Mouse (Mus musculus) G1E (cell line): Measurements from ENCODE around the gene Habp2. TPM values are rescaled to one million over a fixed set of nuclear protein-coding genes. Genes with fewer than 3 reads are reported as not detected.
"Not testable (repeated sequence)": the region's sequence is repeated elsewhere in the genome, so short reads cannot be mapped to it uniquely, and the experiment has no call there.

Experiments
- ATAC-seq: 2 replicates; pipeline ENCODE4 v1.8.0; 2016; ENCODE audit warnings: mild to moderate bottlenecking; ENCODE audit not compliant: insufficient number of reproducible peaks, poor library complexity, low FRiP score, severe bottlenecking; ENCODE audit errors: extremely low read depth
- DNase-seq: peaks from one replicate; pipeline ENCODE4 v3.0.0; 2012; ENCODE audit warnings: low spot score
- H3K27me3 ChIP-seq: 2 replicates; pipeline ENCODE4 v1.6.1; 2012; ENCODE audit warnings: mild to moderate bottlenecking, low read length, inconsistent platforms; ENCODE audit not compliant: insufficient read depth
- H3K36me3 ChIP-seq: replicated peaks from 2 replicates; pipeline ENCODE3; 2012; ENCODE audit warnings: mild to moderate bottlenecking, inconsistent platforms
- H3K4me1 ChIP-seq: 2 replicates; pipeline ENCODE4 v1.6.1; 2012; ENCODE audit warnings: low read depth, low read length, inconsistent platforms, mixed read lengths; ENCODE audit not compliant: insufficient read depth
- H3K4me3 ChIP-seq: 2 replicates; pipeline ENCODE4 v1.5.1; 2012; ENCODE audit warnings: low read depth, mild to moderate bottlenecking, inconsistent platforms, low read length, moderate library complexity, mixed read lengths
- H3K9me3 ChIP-seq: replicated peaks from 2 replicates; pipeline ENCODE4 v1.6.1; 2012; ENCODE audit warnings: inconsistent platforms
- CTCF ChIP-seq: IDR thresholded peaks from 2 replicates; pipeline ENCODE4 v1.5.1; 2012; ENCODE audit warnings: low read depth, low read length, inconsistent platforms, mixed read lengths
- GATA1 ChIP-seq: IDR thresholded peaks from 2 replicates; pipeline ENCODE4 v1.6.1; 2012; ENCODE audit warnings: borderline replicate concordance, low read length, inconsistent platforms, mixed read lengths
- GATA2 ChIP-seq: IDR thresholded peaks from 2 replicates; pipeline ENCODE4 v1.6.1; 2012; ENCODE audit warnings: low read depth, low read length, inconsistent platforms, borderline replicate concordance
- POLR2AphosphoS5 ChIP-seq: IDR thresholded peaks from 2 replicates; pipeline ENCODE4 v1.6.1; 2012; ENCODE audit warnings: low read depth, low read length, inconsistent platforms; ENCODE audit not compliant: insufficient replicate concordance
- TAL1 ChIP-seq: conservative IDR thresholded peaks from 2 replicates; pipeline ENCODE4 v1.6.1; 2012; ENCODE audit warnings: low read depth, low read length, inconsistent platforms, mixed read lengths
- polyA plus RNA-seq: library from polyadenylated mRNA; stranded (reverse); fragments of >175 nt; gene quantifications from 2 replicates; pipeline ENCODE4 v1.2.3, GENCODE M21; 2012
- total RNA-seq, 2 experiments: library from RNA; stranded (forward) in 1 of 2; stranded (reverse) in 1 of 2; fragments of 200-1000 nt in 1 of 2; fragments of >200 nt in 1 of 2; fragmentation: Nextera tagmentation in 1 of 2; gene quantifications; 2 replicates each; pipeline ENCODE4 v1.2.3; 2014 to 2017

Habp2 gene
- total and polyA plus RNA-seq, 3 experiments, result 0.11 TPM; not detected in 2

DNA sequence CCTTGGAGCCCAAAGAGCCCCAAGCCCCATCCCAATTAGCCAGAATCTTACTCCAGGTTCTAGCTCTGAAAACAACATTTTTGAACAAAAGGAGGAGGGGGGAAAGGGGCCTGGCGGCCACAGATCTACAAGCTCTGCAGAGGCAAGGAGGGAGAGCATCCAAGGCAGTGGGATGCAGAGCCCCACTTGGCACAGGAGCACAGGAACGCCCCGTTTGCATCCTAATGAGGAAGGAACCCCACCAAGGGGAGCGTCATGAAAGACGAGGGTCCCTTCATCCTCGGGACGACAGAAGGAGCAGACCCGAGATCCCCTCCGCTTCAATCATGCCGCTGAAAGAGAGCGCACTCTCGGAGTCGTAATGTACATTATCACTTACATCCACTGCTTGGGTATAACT, 59.8 kb downstream of the Habp2 start:
- H3K9me3 ChIP-seq, result no peaks in the 10 kb centered on the region
- no peak overlapping the region for H3K4me3 ChIP-seq
- peaks cover 25% of the 10 kb centered on the region for H3K27me3 ChIP-seq
- H3K36me3 ChIP-seq, result no peaks in the 10 kb centered on the region
- DNase-seq, result no peak
- no peak for ATAC-seq
- TF ChIP-seq TAL1 (no peak), POLR2AphosphoS5 (no peak), GATA1 (no peak), CTCF (no peak), GATA2 (no peak)
- H3K4me1 ChIP-seq, result no peaks in the 10 kb centered on the region; the same call in 1 of the 2 replicates

DNA sequence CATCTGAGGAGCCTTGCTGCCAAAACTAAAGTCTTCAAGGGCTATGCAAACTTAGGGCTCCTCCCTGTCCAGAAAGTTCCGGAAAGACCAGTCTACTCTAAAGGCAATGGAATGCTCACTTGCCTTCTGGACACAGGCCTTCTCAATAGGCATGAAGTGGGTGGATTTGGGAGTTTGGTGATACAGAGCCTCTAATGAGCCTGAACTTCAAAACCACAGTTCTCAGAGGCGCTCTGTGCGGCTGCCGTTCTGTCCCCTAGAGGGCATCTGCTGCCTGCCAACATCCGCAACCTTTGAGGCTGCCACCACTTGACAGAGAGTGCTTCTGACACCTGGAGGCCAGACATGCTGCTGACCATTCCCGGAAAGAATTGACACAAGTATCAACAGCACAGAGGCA, 62.4 kb downstream of the Habp2 start:
- DNase-seq (no peak), ATAC-seq (no peak)
- no peaks in the 10 kb centered on the region; the same call in 1 of the 2 replicates for H3K4me1 ChIP-seq
- peaks cover 22% of the 10 kb centered on the region for H3K27me3 ChIP-seq
- no peak for TF ChIP-seq TAL1
- TF ChIP-seq CTCF, result no peak
- TF ChIP-seq POLR2AphosphoS5, result no peak
- no peak for TF ChIP-seq GATA2
- TF ChIP-seq GATA1, result no peak
- no peak overlapping the region for H3K4me3 ChIP-seq
- H3K9me3 ChIP-seq, result peaks cover 4% of the 10 kb centered on the region; the same call in 1 of the 2 replicates
- H3K36me3 ChIP-seq, result no peaks in the 10 kb centered on the region

DNA sequence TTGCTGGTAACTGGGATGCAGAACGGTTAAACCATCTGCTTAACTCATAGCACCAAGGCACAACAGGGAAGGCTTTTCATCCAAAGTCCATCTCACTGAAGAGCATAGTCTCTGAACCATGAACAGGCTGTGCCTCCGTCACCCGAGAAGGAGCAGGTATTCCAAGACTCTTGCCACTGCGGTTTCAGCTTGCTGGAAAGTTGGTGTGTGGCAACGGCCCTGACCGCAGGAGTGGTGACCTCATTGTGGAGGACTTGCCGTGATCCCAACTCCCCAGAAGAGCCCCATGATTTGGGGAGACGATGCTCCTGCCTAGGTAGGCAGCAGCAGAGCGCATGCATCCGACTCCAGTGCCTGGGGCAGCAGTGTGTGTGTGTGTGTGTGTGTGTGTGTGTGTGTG, 66.8 kb downstream of the Habp2 start:
- ATAC-seq, result no peak
- Histone ChIP-seq H3K4me1 (peaks cover 9% of the 10 kb centered on the region), H3K9me3 (peaks cover 4% of the 10 kb centered on the region; the same call in 1 of the 2 replicates), H3K4me3 (no peak overlapping the region), H3K36me3 (no peaks in the 10 kb centered on the region), H3K27me3 (peaks cover 29% of the 10 kb centered on the region)
- DNase-seq, result no peak
- TF ChIP-seq GATA2, result no peak
- TF ChIP-seq TAL1, result no peak
- no peak for TF ChIP-seq GATA1
- no peak for TF ChIP-seq POLR2AphosphoS5
- no peak for TF ChIP-seq CTCF

GRCm38 (mm10) chr19:56355201-56355600, 68.3 kb downstream of the Habp2 start:
- Histone ChIP-seq H3K36me3 (no peaks in the 10 kb centered on the region), H3K9me3 (peaks cover 4% of the 10 kb centered on the region; the same call in 1 of the 2 replicates), H3K4me3 (no peak overlapping the region), H3K4me1 (peaks cover 9% of the 10 kb centered on the region), H3K27me3 (peaks cover 27% of the 10 kb centered on the region; the same call in 1 of the 2 replicates)
- DNase-seq (no peak), ATAC-seq (no peak)
- no peak for TF ChIP-seq CTCF
- no peak for TF ChIP-seq GATA1
- TF ChIP-seq POLR2AphosphoS5, result no peak
- no peak for TF ChIP-seq GATA2
- no peak for TF ChIP-seq TAL1

DNA sequence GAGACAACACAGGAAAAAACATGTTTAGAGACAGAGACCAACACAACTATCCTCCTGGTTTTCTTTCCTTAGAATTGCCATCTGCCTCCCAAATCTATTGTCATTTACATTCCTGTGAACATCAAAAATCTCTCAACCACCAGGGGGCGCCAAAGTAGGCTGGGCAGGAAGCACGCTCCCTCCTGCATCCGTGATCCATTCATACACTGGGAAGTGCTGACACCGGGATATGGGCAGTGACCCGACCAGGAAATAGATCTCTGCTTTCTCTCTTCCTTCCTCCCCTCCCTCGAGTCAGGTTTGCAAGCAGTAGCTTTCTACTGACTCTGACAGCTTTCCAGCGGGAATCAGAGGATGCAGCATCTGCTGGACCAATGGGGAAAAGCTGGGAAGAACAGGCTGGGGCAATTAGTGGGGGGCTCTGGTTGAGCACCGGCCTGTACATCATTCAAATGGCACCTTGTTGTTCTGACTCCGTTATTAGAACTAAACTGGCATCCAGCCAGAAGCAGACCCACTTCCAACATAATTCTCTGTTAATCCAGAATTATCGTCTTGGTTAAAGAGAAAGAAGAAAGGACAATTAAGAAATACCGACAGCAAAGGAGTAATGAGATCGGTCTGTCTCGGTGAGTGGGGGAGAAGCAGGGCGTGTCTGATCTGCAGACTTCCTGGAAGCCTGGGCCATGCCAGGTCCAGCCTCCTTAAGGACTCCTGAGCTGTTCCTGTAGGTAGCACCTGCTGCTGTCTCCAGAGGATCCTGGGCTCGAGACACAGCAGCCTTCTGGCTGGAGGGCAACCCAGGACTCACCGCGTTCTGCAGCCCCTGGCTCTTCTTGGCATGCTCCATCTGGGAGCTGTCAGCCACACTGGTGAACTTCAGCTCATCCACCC, 69.8 kb downstream of the Habp2 start:
- DNase-seq, result peak; percentile 26
- Histone ChIP-seq H3K27me3 (peaks cover 31% of the 10 kb centered on the region), H3K4me3 (no peak overlapping the region; the same call in 1 of the 2 replicates), H3K36me3 (no peaks in the 10 kb centered on the region), H3K9me3 (peaks cover 4% of the 10 kb centered on the region; the same call in 1 of the 2 replicates), H3K4me1 (peaks cover 9% of the 10 kb centered on the region)
- peak; percentile 68; the same call in 1 of the 2 replicates for TF ChIP-seq CTCF
- no peak for TF ChIP-seq GATA2
- ATAC-seq, result no peak

DNA sequence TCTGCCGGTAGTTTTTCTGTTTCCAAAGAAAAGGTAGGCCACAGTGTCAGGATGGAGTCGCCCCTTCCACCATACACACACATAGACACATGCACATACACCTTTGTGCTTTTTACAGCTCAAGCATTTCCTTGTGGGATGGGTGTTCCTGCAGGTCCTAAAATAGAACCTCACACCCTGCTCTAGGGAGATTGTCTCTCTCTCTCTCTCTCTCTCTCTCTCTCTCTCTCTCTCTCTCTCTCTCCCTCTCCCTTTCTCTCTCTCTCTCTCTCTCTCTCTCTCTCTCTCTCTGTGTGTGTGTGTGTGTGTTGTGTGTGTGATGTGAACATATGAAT, 70.4 kb downstream of the Habp2 start:
- not testable (repeated sequence) for ATAC-seq, H3K36me3 ChIP-seq, H3K4me3 ChIP-seq, H3K4me1 ChIP-seq, H3K9me3 ChIP-seq, DNase-seq
- H3K27me3 ChIP-seq, result peaks cover 34% of the 10 kb centered on the region
